26 mouse cellular contexts compared by ENCODE assay signal in the genomic region with DNA sequence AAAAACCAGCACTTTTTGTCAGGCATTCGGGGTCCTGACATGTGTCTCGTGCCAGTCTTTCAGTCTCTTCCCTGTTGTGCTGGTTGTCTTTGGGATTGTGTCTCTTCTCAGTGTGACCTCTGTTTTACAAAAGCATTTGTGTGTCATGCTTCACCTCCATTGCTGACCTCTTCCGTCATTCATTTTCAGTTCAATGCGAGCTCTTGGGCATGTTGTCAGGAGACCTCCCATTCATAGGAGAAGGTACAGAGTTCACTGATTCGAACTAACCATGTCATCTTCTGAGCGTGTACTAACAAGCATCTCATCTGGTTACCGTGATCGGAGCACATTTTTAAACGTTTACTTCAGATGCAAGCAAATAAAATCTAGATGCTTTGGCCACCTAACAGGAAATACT.
DNase-seq lines count a peak whose midpoint lies in the region; ATAC-seq and TF ChIP-seq lines count a peak whose summit lies in the region.
"Had no signal": no experiment of that assay in that cellular context is flagged by ENCODE, and none has a peak within 500 bp of the region (broad histone marks: within the 10 kb centered on the region; RNA-seq: fewer than 3 reads in every experiment).

No protein-coding gene starts in this region.

- DNase-seq in hindbrain, embryonic 10.5 days (ENCODE audit: low spot score) = peak; percentile 12
- peak; percentile 56 for DNase-seq in Muller cell, postnatal 12 days (ENCODE audit: inconsistent ontology term)
- peak; percentile 5 for DNase-seq in brain, embryonic 14.5 days (ENCODE audit: low read depth)
- DNase-seq in lung, postnatal 36 days = no peak
- DNase-seq in heart, adult 2 months = no peak
- DNase-seq: adrenal gland, adult 8-10 months; adrenal gland, postnatal 25 days; cerebellum, adult 11 months; cerebellum, adult 2 months; cerebellum, adult 9-11 months; cerebellum, postnatal 25 days; gastrocnemius, postnatal 25 days; heart, adult 18-20 months had no signal

- TF ChIP-seq EP300 in heart, adult 2 months (IDR thresholded peaks at IDR 0.05; ENCODE audit: insufficient read depth, low read depth, low read length) = no peak

- intact Hi-C loops in heart, adult 2 months (cut with DNase I) = loop anchor here (5.0 kb wide), 2 partner anchors 37 to 38 kb away; no protein-coding TSS in a partner anchor

- no peak for ATAC-seq in hindbrain, embryonic 13.5 days (ENCODE audit: low FRiP score)
- ATAC-seq: activated CD4-positive, CD25-positive, alpha-beta regulatory T cell, adult 4 months; CD4-positive, CD25-positive, alpha-beta regulatory T cell, adult 4 months; forebrain, embryonic 15.5 days; hindbrain, postnatal 0 days; inflammation-experienced regulatory T-cells, adult 6 months; intestine, embryonic 16.5 days had no signal

- no peak for TF ChIP-seq POLR2A in brain, embryonic 14.5 days (IDR thresholded peaks at IDR 0.05; ENCODE audit: borderline replicate concordance, extremely low read depth, insufficient read depth, insufficient read length, poor library complexity, severe bottlenecking)
- no peak for TF ChIP-seq POLR2A in heart, adult 2 months (IDR thresholded peaks at IDR 0.05; ENCODE audit: insufficient read depth, low read depth, low read length)

- H3K36me3 ChIP-seq in hindbrain, embryonic 10.5 days = peaks cover 12% of the 10 kb centered on the region
- peaks cover 4% of the 10 kb centered on the region; the same call in 1 of the 2 replicates for H3K36me3 ChIP-seq in hindbrain, embryonic 13.5 days
- H3K36me3 ChIP-seq in heart, adult 2 months (ENCODE audit: control insufficient read depth, insufficient read depth, low read length) = peaks cover 23% of the 10 kb centered on the region
- H3K36me3 ChIP-seq: forebrain, embryonic 15.5 days had no signal

- H3K9ac ChIP-seq in hindbrain, embryonic 13.5 days = no peak overlapping the region
- no peak overlapping the region for H3K9ac ChIP-seq in heart, adult 2 months (ENCODE audit: low read depth, low read length)
- H3K9ac ChIP-seq: embryonic facial prominence, embryonic 13.5 days; forebrain, embryonic 12.5 days; forebrain, embryonic 15.5 days; hindbrain, embryonic 14.5 days had no signal

- WGBS in hindbrain, embryonic 10.5 days = 33% methylated on average over 9 of the region's 9 CpGs
- WGBS in hindbrain, embryonic 13.5 days = 33% methylated on average over 9 of the region's 9 CpGs
- 85% methylated on average over 9 of the region's 9 CpGs for WGBS in heart, adult 2 months

- peaks cover 6% of the 10 kb centered on the region for H3K4me1 ChIP-seq in hindbrain, embryonic 10.5 days (replicated peaks)
- no peaks in the 10 kb centered on the region for H3K4me1 ChIP-seq in hindbrain, embryonic 13.5 days (replicated peaks)
- H3K4me1 ChIP-seq in heart, adult 2 months (ENCODE audit: control insufficient read depth, insufficient read depth, low read length) = peaks cover 6% of the 10 kb centered on the region
- H3K4me1 ChIP-seq: forebrain, embryonic 15.5 days had no signal

- no peak overlapping the region for H3K4me2 ChIP-seq in hindbrain, embryonic 13.5 days
- H3K4me2 ChIP-seq: embryonic facial prominence, embryonic 13.5 days; forebrain, embryonic 12.5 days; forebrain, embryonic 15.5 days; heart, embryonic 11.5 days; hindbrain, embryonic 14.5 days had no signal

- H3K9me3 ChIP-seq in hindbrain, embryonic 10.5 days = no peaks in the 10 kb centered on the region
- H3K9me3 ChIP-seq in hindbrain, embryonic 13.5 days = no peaks in the 10 kb centered on the region
- H3K9me3 ChIP-seq: embryonic facial prominence, embryonic 10.5 days; embryonic facial prominence, embryonic 13.5 days; forebrain, embryonic 12.5 days; forebrain, embryonic 15.5 days had no signal

- no peak overlapping the region for H3K27ac ChIP-seq in hindbrain, embryonic 10.5 days
- no peak overlapping the region for H3K27ac ChIP-seq in hindbrain, embryonic 13.5 days
- no peak overlapping the region for H3K27ac ChIP-seq in heart, adult 2 months
- H3K27ac ChIP-seq: embryonic facial prominence, embryonic 10.5 days; embryonic facial prominence, embryonic 13.5 days; forebrain, embryonic 12.5 days; forebrain, embryonic 15.5 days; hindbrain, embryonic 14.5 days; hindbrain, postnatal 0 days had no signal

- H3K27me3 ChIP-seq in hindbrain, embryonic 10.5 days (ENCODE audit: insufficient read depth, poor library complexity, severe bottlenecking) = peaks cover 14% of the 10 kb centered on the region; the same call in 1 of the 2 replicates
- no peaks in the 10 kb centered on the region for H3K27me3 ChIP-seq in hindbrain, embryonic 13.5 days
- no peaks in the 10 kb centered on the region for H3K27me3 ChIP-seq in heart, adult 2 months (ENCODE audit: control insufficient read depth, insufficient read depth, low read length)
- H3K27me3 ChIP-seq: embryonic facial prominence, embryonic 13.5 days; forebrain, embryonic 12.5 days; forebrain, embryonic 15.5 days had no signal

- H3K4me3 ChIP-seq in hindbrain, embryonic 10.5 days = no peak overlapping the region
- no peak overlapping the region for H3K4me3 ChIP-seq in hindbrain, embryonic 13.5 days
- no peak overlapping the region for H3K4me3 ChIP-seq in heart, adult 2 months
- H3K4me3 ChIP-seq: embryonic facial prominence, embryonic 10.5 days; embryonic facial prominence, embryonic 13.5 days; erythroblast, embryonic 14.5 days; forebrain, embryonic 12.5 days; forebrain, embryonic 15.5 days had no signal

- no peak for TF ChIP-seq CTCF in brain, embryonic 14.5 days (IDR thresholded peaks at IDR 0.05; ENCODE audit: borderline replicate concordance, extremely low read depth, insufficient read depth, insufficient read length)
- TF ChIP-seq CTCF in heart, adult 2 months (IDR thresholded peaks at IDR 0.05) = no peak

- peaks cover 2% of the 10 kb centered on the region; the same call in 1 of the 2 replicates for H3K79me2 ChIP-seq in heart, adult 2 months (replicated peaks; ENCODE audit: control insufficient read depth, insufficient read depth, low read length)

Comparison
In these comparisons a context has a peak if more than half of its experiments do, and no peak if none do; other contexts are left out.
1. DNase-seq: peak in hindbrain, embryonic 10.5 days (single experiment), Muller cell, postnatal 12 days (single experiment) and brain, embryonic 14.5 days (single experiment); none in lung, postnatal 36 days (single experiment) and heart, adult 2 months (0 of 2).